Mouse (Mus musculus): Measurements from ENCODE around the gene Spsb3. TPM values are rescaled to one million over a fixed set of nuclear protein-coding genes. Genes with fewer than 3 reads are reported as not detected.

Spsb3 gene
- total RNA-seq, 2 experiments from 2014 or later, result 30.4 to 37.7 TPM

DNA sequence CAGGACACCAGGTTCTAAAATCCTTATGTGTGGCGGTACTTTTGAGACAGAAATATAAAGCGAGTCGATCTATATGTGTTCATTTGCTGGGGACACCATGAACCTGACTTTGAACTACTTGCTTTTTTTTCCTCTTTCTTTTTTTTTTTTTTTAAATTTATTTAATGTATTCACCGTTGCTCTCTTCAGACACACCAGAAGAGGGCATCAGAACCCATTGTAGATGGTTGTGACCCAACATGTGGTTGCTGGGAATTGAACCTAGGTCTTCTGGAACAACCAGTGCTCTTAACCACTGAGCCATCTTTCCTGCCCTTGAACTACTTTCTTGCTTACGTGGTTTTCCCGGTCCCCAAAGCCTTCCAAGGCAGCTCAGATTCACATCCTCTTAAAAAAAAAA is 50.8 kb downstream of the Spsb3 start:
- H3K4me3 ChIP-seq, result peak overlapping the region; percentile 99
- peak overlapping the region; percentile 91 for H3K27ac ChIP-seq
- TF ChIP-seq CTCF (IDR thresholded peaks at IDR 0.05), result peak; percentile 8; the same call in 1 of the 2 replicates
- no peak for DNase-seq
- intact Hi-C loops (cut with DNase I), result loop anchor here (5.0 kb wide), 2 partner anchors 75 to 335 kb away; partner anchors contain the start of gene Ube2i

Other genes with a start within 250 kb of the Spsb3 start
- gene Slc9a3r2, start 236.3 kb upstream of the Spsb3 start, total RNA-seq (2021), result 10 to 100 TPM; 27.8 to 52.9 TPM
- gene Npw, start 228.2 kb upstream of the Spsb3 start, total RNA-seq (2021), result not detected
- gene Zfp598, start 217.0 kb upstream of the Spsb3 start, total RNA-seq (2021), result 10 to 100 TPM; 22.1 to 24.5 TPM
- gene Syngr3, start 196.7 kb upstream of the Spsb3 start, total RNA-seq (2021), result not detected
- gene Gfer, start 190.5 kb upstream of the Spsb3 start, total RNA-seq (2021), result 10 to 100 TPM; 32.8 to 37.5 TPM
- gene Noxo1, start 190.4 kb upstream of the Spsb3 start, total RNA-seq (2021), result under 1 TPM; 0.56 to 0.74 TPM
- gene Tbl3, start 179.0 kb upstream of the Spsb3 start, total RNA-seq (2021), result 10 to 100 TPM; 15.5 to 16.7 TPM
- gene Rnf151, start 168.6 kb upstream of the Spsb3 start, total RNA-seq (2021), result not detected
- gene Rps2, start 168.5 kb upstream of the Spsb3 start, total RNA-seq (2021), result 100 to 1,000 TPM; 508 to 641 TPM
- gene Ndufb10, start 162.2 kb upstream of the Spsb3 start, total RNA-seq (2021), result 100 to 1,000 TPM; 367 to 608 TPM
- 100 to 1,000 TPM; 753 to 889 TPM for gene Rpl3l, start 158.8 kb upstream of the Spsb3 start, total RNA-seq (2021)
- 100 to 1,000 TPM; 165 to 220 TPM for gene Msrb1, start 150.0 kb upstream of the Spsb3 start, total RNA-seq (2021)
- gene Hs3st6, start 133.7 kb upstream of the Spsb3 start, total RNA-seq (2021), result not detected
- not detected for gene Meiob, start 82.4 kb upstream of the Spsb3 start, total RNA-seq (2021)
- gene Hagh, start 46.5 kb upstream of the Spsb3 start, total RNA-seq (2021), result 10 to 100 TPM; 75.8 to 90.9 TPM
- gene Fahd1, start 36.3 kb upstream of the Spsb3 start, total RNA-seq (2021), result 10 to 100 TPM; 34.6 to 50.6 TPM
- 1 to 10 TPM; 3.4 to 4.0 TPM for gene Igfals, start 20.6 kb upstream of the Spsb3 start, total RNA-seq (2021)
- gene Nubp2, start 294 bp upstream of the Spsb3 start, total RNA-seq (2021), result 10 to 100 TPM; 10.5 to 11.3 TPM
- 10 to 100 TPM in 1 of 2 experiments, 1 to 10 TPM in 1; 9.3 to 10.9 TPM for gene Eme2, start 8.4 kb downstream of the Spsb3 start, total RNA-seq (2021)
- 10 to 100 TPM; 75.8 to 95.7 TPM for gene Mrps34, start 8.5 kb downstream of the Spsb3 start, total RNA-seq (2021)
- gene Nme3, start 9.9 kb downstream of the Spsb3 start, total RNA-seq (2021), result 10 to 100 TPM; 10.2 to 13.1 TPM
- gene Mapk8ip3, start 50.3 kb downstream of the Spsb3 start, total RNA-seq (2021), result 10 to 100 TPM; 19.3 to 21.8 TPM
- gene Jpt2, start 74.0 kb downstream of the Spsb3 start, total RNA-seq (2021), result 1 to 10 TPM; 5.3 to 6.8 TPM
- 1 to 10 TPM; 6.3 to 7.1 TPM for gene Cramp1l, start 129.1 kb downstream of the Spsb3 start, total RNA-seq (2021)
- gene Ift140, start 129.4 kb downstream of the Spsb3 start, total RNA-seq (2021), result 1 to 10 TPM; 2.8 to 2.9 TPM
- 10 to 100 TPM in 1 of 2 experiments, 1 to 10 TPM in 1; 8.3 to 21.5 TPM for gene Tmem204, start 196.9 kb downstream of the Spsb3 start, total RNA-seq (2021)
- 10 to 100 TPM in 1 of 2 experiments, 1 to 10 TPM in 1; 4.5 to 11.4 TPM for gene Telo2, start 229.3 kb downstream of the Spsb3 start, total RNA-seq (2021)
- gene Ptx4, start 234.1 kb downstream of the Spsb3 start, total RNA-seq (2021), result 1 to 10 TPM; 2.2 to 6.1 TPM
- gene Clcn7, start 246.7 kb downstream of the Spsb3 start, total RNA-seq (2021), result 10 to 100 TPM; 16.2 to 19.2 TPM